ENCODE assay signal across 8 mouse cellular contexts in the genomic region with DNA sequence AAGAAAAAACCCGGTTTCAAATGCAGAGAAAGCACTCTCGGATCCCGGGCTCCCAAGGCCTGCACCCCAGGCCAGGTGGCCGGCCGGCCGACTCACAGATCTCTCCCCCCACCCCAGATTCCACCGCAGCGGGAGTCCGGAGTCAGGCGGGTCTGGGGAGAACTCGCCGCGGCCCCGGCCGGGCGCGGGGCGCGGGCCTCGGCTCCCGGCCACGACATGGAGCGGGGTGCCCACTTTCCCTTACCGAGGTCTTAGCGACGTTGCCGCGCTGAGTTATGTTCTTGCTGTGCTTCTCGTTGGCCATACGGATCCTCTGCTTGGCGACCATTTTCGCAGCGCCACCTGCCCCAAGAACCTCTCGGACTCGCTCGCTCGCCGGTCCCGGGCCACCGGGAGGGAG. TPM values are rescaled to one million over a fixed set of nuclear protein-coding genes. Genes with fewer than 3 reads are reported as not detected.
DNase-seq lines count a peak whose midpoint lies in the region; ATAC-seq and TF ChIP-seq lines count a peak whose summit lies in the region.

No protein-coding gene starts in this region.

- peak overlapping the region; percentile 59 for H3K4me2 ChIP-seq in lung, embryonic 15.5 days
- peak overlapping the region; percentile 76 for H3K4me2 ChIP-seq in hindbrain, embryonic 12.5 days (replicated peaks)
- peak overlapping the region; percentile 83 for H3K4me2 ChIP-seq in midbrain, embryonic 13.5 days (replicated peaks)

- WGBS in cerebellum, adult 2 months, result under 1% methylated on average over 40 of the region's 40 CpGs
- 0% methylated on average over 36 of the region's 40 CpGs for WGBS in lung, embryonic 15.5 days
- under 1% methylated on average over 40 of the region's 40 CpGs for WGBS in hindbrain, embryonic 12.5 days
- WGBS in midbrain, embryonic 13.5 days, result under 1% methylated on average over 40 of the region's 40 CpGs

- H3K27me3 ChIP-seq in cerebellum, adult 2 months (ENCODE audit: control insufficient read depth, insufficient read depth, low read length), result no peaks in the 10 kb centered on the region
- H3K27me3 ChIP-seq in lung, embryonic 15.5 days, result no peaks in the 10 kb centered on the region
- no peaks in the 10 kb centered on the region for H3K27me3 ChIP-seq in hindbrain, embryonic 12.5 days
- H3K27me3 ChIP-seq in midbrain, embryonic 13.5 days, result no peaks in the 10 kb centered on the region

- ATAC-seq in lung, embryonic 15.5 days (ENCODE audit: borderline replicate concordance, extremely low read depth, low FRiP score, low TSS enrichment), result peak; percentile 44
- peak; percentile 73 for ATAC-seq in hindbrain, embryonic 12.5 days (ENCODE audit: low FRiP score)
- no peak for ATAC-seq in midbrain, embryonic 13.5 days
- ATAC-seq in inflammation-experienced regulatory T-cells, adult 6 months, result no peak

- no peak for TF ChIP-seq CTCF in cerebellum, adult 2 months (IDR thresholded peaks at IDR 0.05; ENCODE audit: borderline replicate concordance, insufficient read depth, low read depth, low read length)

- H3K4me3 ChIP-seq in cerebellum, adult 2 months (replicated peaks; ENCODE audit: insufficient read depth, low read depth, low read length), result peak overlapping the region; percentile 91
- peak overlapping the region; percentile 72 for H3K4me3 ChIP-seq in lung, embryonic 15.5 days
- peak overlapping the region; percentile 94 for H3K4me3 ChIP-seq in hindbrain, embryonic 12.5 days
- H3K4me3 ChIP-seq in midbrain, embryonic 13.5 days (replicated peaks), result peak overlapping the region; percentile 96

- no peaks in the 10 kb centered on the region; the same call in 1 of the 2 replicates for H3K4me1 ChIP-seq in cerebellum, adult 2 months (ENCODE audit: control insufficient read depth, insufficient read depth, low read length)
- peaks cover 18% of the 10 kb centered on the region for H3K4me1 ChIP-seq in lung, embryonic 15.5 days
- peaks cover 18% of the 10 kb centered on the region for H3K4me1 ChIP-seq in hindbrain, embryonic 12.5 days
- peaks cover 26% of the 10 kb centered on the region for H3K4me1 ChIP-seq in midbrain, embryonic 13.5 days (replicated peaks)

- no peaks in the 10 kb centered on the region for H3K9me3 ChIP-seq in lung, embryonic 15.5 days
- H3K9me3 ChIP-seq in hindbrain, embryonic 12.5 days (replicated peaks), result no peaks in the 10 kb centered on the region
- no peaks in the 10 kb centered on the region for H3K9me3 ChIP-seq in midbrain, embryonic 13.5 days

- peak overlapping the region; percentile 87 for H3K9ac ChIP-seq in lung, embryonic 15.5 days
- H3K9ac ChIP-seq in hindbrain, embryonic 12.5 days, result peak overlapping the region; percentile 93
- H3K9ac ChIP-seq in midbrain, embryonic 13.5 days (replicated peaks), result peak overlapping the region; percentile 95

- no peak for TF ChIP-seq POLR2A in cerebellum, adult 2 months (IDR thresholded peaks at IDR 0.05; ENCODE audit: borderline replicate concordance, insufficient read depth, low read length)

- peaks cover 23% of the 10 kb centered on the region for H3K36me3 ChIP-seq in lung, embryonic 15.5 days
- peaks cover 18% of the 10 kb centered on the region for H3K36me3 ChIP-seq in hindbrain, embryonic 12.5 days
- peaks cover 22% of the 10 kb centered on the region for H3K36me3 ChIP-seq in midbrain, embryonic 13.5 days

- no peak for DNase-seq in cerebellum, adult 2 months
- no peak for DNase-seq in cerebellum, adult 11 months
- no peak for DNase-seq in lung, postnatal 14 days
- no peak for DNase-seq in kidney, adult 11 months

- peak overlapping the region; percentile 40 for H3K27ac ChIP-seq in cerebellum, adult 2 months (ENCODE audit: insufficient read depth, low read length)
- H3K27ac ChIP-seq in lung, embryonic 15.5 days, result peak overlapping the region; percentile 85
- peak overlapping the region; percentile 95 for H3K27ac ChIP-seq in hindbrain, embryonic 12.5 days
- peak overlapping the region; percentile 94 for H3K27ac ChIP-seq in midbrain, embryonic 13.5 days

RNA-seq across cellular contexts. Expression of a gene that starts 0.5 kb away (rescaled TPM):
- polyA plus RNA-seq in cerebellum, adult 2 months (2012; rRNA removed), result 36.9 and 37.0 TPM in 2 replicates
- 55.5 and 55.6 TPM in 2 replicates for polyA plus RNA-seq in lung, embryonic 15.5 days (2015; fragmentation: Nextera tagmentation; extraction: Ambion mirVana)
- 47.2 and 55.2 TPM in 2 replicates for polyA plus RNA-seq in hindbrain, embryonic 12.5 days (2016; fragmentation: Nextera tagmentation; extraction: Ambion mirVana)
- polyA plus RNA-seq in midbrain, embryonic 13.5 days (2015; fragmentation: Nextera tagmentation; extraction: Ambion mirVana), result 43.3 and 48.3 TPM in 2 replicates
- 10 to 100 TPM; 63.0 to 73.7 (median 67.5) TPM for polyA plus RNA-seq in inflammation-experienced regulatory T-cells, adult 6 months (2017; shearing (Covaris generic))

RNA-seq across cellular contexts. Expression of a gene that starts 0.5 kb away (rescaled TPM):
- polyA plus RNA-seq in cerebellum, adult 2 months (2012; rRNA removed), result 22.3 and 23.4 TPM in 2 replicates
- polyA plus RNA-seq in lung, embryonic 15.5 days (2015; fragmentation: Nextera tagmentation; extraction: Ambion mirVana), result 142 and 145 TPM in 2 replicates
- 123 and 134 TPM in 2 replicates for polyA plus RNA-seq in hindbrain, embryonic 12.5 days (2016; fragmentation: Nextera tagmentation; extraction: Ambion mirVana)
- 74.0 and 75.3 TPM in 2 replicates for polyA plus RNA-seq in midbrain, embryonic 13.5 days (2015; fragmentation: Nextera tagmentation; extraction: Ambion mirVana)
- 10 to 100 TPM; 40.4 to 51.7 (median 46.0) TPM for polyA plus RNA-seq in inflammation-experienced regulatory T-cells, adult 6 months (2017; shearing (Covaris generic))

RNA-seq across cellular contexts. Expression of a gene that starts 51.3 kb away (rescaled TPM):
- 121 and 125 TPM in 2 replicates for polyA plus RNA-seq in cerebellum, adult 2 months (2012; rRNA removed)
- 17.7 and 19.6 TPM in 2 replicates for polyA plus RNA-seq in lung, embryonic 15.5 days (2015; fragmentation: Nextera tagmentation; extraction: Ambion mirVana)
- polyA plus RNA-seq in hindbrain, embryonic 12.5 days (2016; fragmentation: Nextera tagmentation; extraction: Ambion mirVana), result 21.3 and 21.8 TPM in 2 replicates
- 22.5 and 23.1 TPM in 2 replicates for polyA plus RNA-seq in midbrain, embryonic 13.5 days (2015; fragmentation: Nextera tagmentation; extraction: Ambion mirVana)
- polyA plus RNA-seq in inflammation-experienced regulatory T-cells, adult 6 months (2017; shearing (Covaris generic)), result 10 to 100 TPM; 30.3 to 45.6 (median 39.6) TPM

Comparison
In these comparisons a context has a peak if more than half of its experiments do, and no peak if none do; other contexts are left out.
1. H3K27ac ChIP-seq: peak in every context shown above with its lines; median percentile 95 in hindbrain, embryonic 12.5 days; 94 in midbrain, embryonic 13.5 days; 85 in lung, embryonic 15.5 days; 40 in cerebellum, adult 2 months.
2. ATAC-seq: peak in lung, embryonic 15.5 days (single experiment) and hindbrain, embryonic 12.5 days (single experiment); none in midbrain, embryonic 13.5 days (single experiment) and inflammation-experienced regulatory T-cells, adult 6 months (single experiment).
3. Peak in every context shown above with its lines, with median percentiles within 50 percentile points of each other: H3K4me3 ChIP-seq, H3K4me2 ChIP-seq and H3K9ac ChIP-seq.